ENCODE assay signal across 7 mouse cellular contexts in the genomic region with DNA sequence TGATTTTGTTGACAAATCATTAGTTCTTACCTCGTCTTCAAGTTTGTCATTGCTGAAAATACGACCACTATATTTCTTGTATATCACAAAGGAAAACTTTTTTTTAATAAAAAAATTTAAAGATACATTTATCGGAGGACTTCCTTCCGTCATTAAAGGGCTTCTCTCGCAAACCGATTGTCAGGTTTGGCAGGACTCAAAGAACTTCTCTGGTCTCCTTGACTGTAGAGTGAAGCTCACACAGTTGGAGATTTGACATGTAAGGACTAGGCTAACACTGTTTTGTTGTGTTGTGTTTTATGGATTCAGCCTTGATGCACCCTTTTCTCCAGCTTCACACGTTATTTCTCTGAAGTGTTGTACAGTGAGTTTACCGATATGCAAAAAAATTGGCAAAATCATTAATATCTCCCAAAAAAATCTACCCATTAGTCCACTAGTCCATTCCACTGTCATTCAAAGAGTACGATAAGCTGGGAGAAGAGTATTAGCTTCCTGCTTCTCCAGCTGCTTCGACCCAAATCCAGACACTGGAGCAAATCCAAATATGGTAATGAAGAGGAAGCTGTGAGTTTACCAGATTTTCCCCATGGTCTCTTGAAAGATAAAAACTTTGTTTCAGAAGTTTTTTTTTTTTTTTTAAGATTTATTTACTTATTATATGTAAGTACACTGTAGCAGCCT. TPM values are rescaled to one million over a fixed set of nuclear protein-coding genes. Genes with fewer than 3 reads are reported as not detected.
DNase-seq lines count a peak whose midpoint lies in the region; ATAC-seq and TF ChIP-seq lines count a peak whose summit lies in the region.

A gene (minus strand): TSS at position 127 of the 684 bp plus-strand sequence.

- H3ac ChIP-seq in C2C12 (ENCODE audit: control insufficient read depth, insufficient read length, low read depth), result peak within 1 kb of the TSS; percentile 88

- no peaks in the 10 kb centered on the region for H3K36me3 ChIP-seq in C2C12 (ENCODE audit: control insufficient read depth, insufficient read depth)
- no peaks in the 10 kb centered on the region for H3K36me3 ChIP-seq in embryonic facial prominence, embryonic 12.5 days
- no peaks in the 10 kb centered on the region for H3K36me3 ChIP-seq in heart, embryonic 15.5 days
- H3K36me3 ChIP-seq in neural tube, embryonic 12.5 days, result no peaks in the 10 kb centered on the region

- peak within 1 kb of the TSS; percentile 91 for H3K9ac ChIP-seq in embryonic facial prominence, embryonic 12.5 days
- H3K9ac ChIP-seq in heart, embryonic 15.5 days, result peak within 1 kb of the TSS; percentile 94
- peak within 1 kb of the TSS; percentile 90 for H3K9ac ChIP-seq in neural tube, embryonic 12.5 days

- TF ChIP-seq CTCF in C2C12 (IDR thresholded peaks at IDR 0.05; ENCODE audit: control insufficient read depth, insufficient read depth, insufficient read length), result no peak

- peaks cover 29% of the 10 kb centered on the region for H3K79me3 ChIP-seq in C2C12 (ENCODE audit: low read depth)

- H3K79me2 ChIP-seq in C2C12 (ENCODE audit: control insufficient read depth, insufficient read depth), result peaks cover 39% of the 10 kb centered on the region

- DNase-seq in 3T3-L1 (ENCODE audit: low read depth, low spot score), result peak; percentile 6
- no peak for DNase-seq in left cerebral cortex, postnatal 36 days (ENCODE audit: low spot score in 2 of 2)

- no peaks in the 10 kb centered on the region for H3K9me3 ChIP-seq in embryonic facial prominence, embryonic 12.5 days
- H3K9me3 ChIP-seq in heart, embryonic 15.5 days (replicated peaks), result no peaks in the 10 kb centered on the region
- H3K9me3 ChIP-seq in neural tube, embryonic 12.5 days, result no peaks in the 10 kb centered on the region

- peak within 1 kb of the TSS; percentile 76 for H3K4me3 ChIP-seq in C2C12 (ENCODE audit: insufficient read depth, poor library complexity, severe bottlenecking)
- peak within 1 kb of the TSS; percentile 93 for H3K4me3 ChIP-seq in embryonic facial prominence, embryonic 12.5 days
- H3K4me3 ChIP-seq in heart, embryonic 15.5 days, result peak within 1 kb of the TSS; percentile 95
- peak within 1 kb of the TSS; percentile 92 for H3K4me3 ChIP-seq in neural tube, embryonic 12.5 days

- no peak for ATAC-seq in embryonic facial prominence, embryonic 12.5 days (ENCODE audit: insufficient number of reproducible peaks, insufficient read depth, low FRiP score, low TSS enrichment)
- no peak for ATAC-seq in heart, embryonic 15.5 days (replicated peaks; ENCODE audit: insufficient number of reproducible peaks, insufficient read depth, low FRiP score, low read depth)
- no peak for ATAC-seq in neural tube, embryonic 12.5 days (ENCODE audit: low FRiP score, low read depth)
- no peak for ATAC-seq in megakaryocyte-erythroid progenitor cell, adult 5-6 weeks (replicated peaks; ENCODE audit: low FRiP score, low TSS enrichment, poor library complexity, severe bottlenecking)

- peaks cover 5% of the 10 kb centered on the region; the same call in 1 of the 2 replicates for H3K4me1 ChIP-seq in embryonic facial prominence, embryonic 12.5 days
- H3K4me1 ChIP-seq in heart, embryonic 15.5 days (replicated peaks), result peaks cover 14% of the 10 kb centered on the region
- peaks cover 4% of the 10 kb centered on the region; the same call in 1 of the 2 replicates for H3K4me1 ChIP-seq in neural tube, embryonic 12.5 days

- WGBS in embryonic facial prominence, embryonic 12.5 days, result 52% methylated on average over 10 of the region's 10 CpGs
- WGBS in heart, embryonic 15.5 days, result 41% methylated on average over 10 of the region's 10 CpGs
- 52% methylated on average over 10 of the region's 10 CpGs for WGBS in neural tube, embryonic 12.5 days

- peak within 1 kb of the TSS; percentile 91 for H3K27ac ChIP-seq in embryonic facial prominence, embryonic 12.5 days
- peak within 1 kb of the TSS; percentile 92 for H3K27ac ChIP-seq in heart, embryonic 15.5 days
- H3K27ac ChIP-seq in neural tube, embryonic 12.5 days, result peak within 1 kb of the TSS; percentile 81

- H3K27me3 ChIP-seq in C2C12 (ENCODE audit: control insufficient read depth, insufficient read depth, insufficient read length), result no peaks in the 10 kb centered on the region
- H3K27me3 ChIP-seq in embryonic facial prominence, embryonic 12.5 days, result no peaks in the 10 kb centered on the region
- no peaks in the 10 kb centered on the region for H3K27me3 ChIP-seq in heart, embryonic 15.5 days
- H3K27me3 ChIP-seq in neural tube, embryonic 12.5 days (replicated peaks), result no peaks in the 10 kb centered on the region

- peak within 1 kb of the TSS; percentile 66 for H3K4me2 ChIP-seq in embryonic facial prominence, embryonic 12.5 days (replicated peaks)
- peak within 1 kb of the TSS; percentile 74 for H3K4me2 ChIP-seq in heart, embryonic 15.5 days
- H3K4me2 ChIP-seq in neural tube, embryonic 12.5 days (replicated peaks), result peak within 1 kb of the TSS; percentile 66

- intact Hi-C loops in left cerebral cortex, postnatal 36 days (cut with DNase I), result loop anchor here (5.0 to 10.0 kb wide), 3 partner anchors 61 to 454 kb away; a partner anchor contains a TSS

TF ChIP-seq in C2C12, 6 proteins besides CTCF, POLR2A, EP300 and RAD21:
- TF ChIP-seq USF1 (IDR thresholded peaks at IDR 0.05; ENCODE audit: low read depth), result no peak

RNA-seq across cellular contexts. Expression of the gene that starts here (rescaled TPM):
- polyA plus RNA-seq in C2C12 (2012; fragmentation: generic; extraction: Trizol), result 2.9 TPM
- 51.3 and 51.7 TPM in 2 replicates for polyA plus RNA-seq in embryonic facial prominence, embryonic 12.5 days (2016; fragmentation: Nextera tagmentation; extraction: Ambion mirVana)
- 27.0 and 32.4 TPM in 2 replicates for polyA plus RNA-seq in heart, embryonic 15.5 days (2015; fragmentation: Nextera tagmentation; extraction: Ambion mirVana)
- 10 to 100 TPM; 54.7 to 63.5 TPM for total RNA-seq in left cerebral cortex, postnatal 36 days (2021)
- 43.1 and 50.1 TPM in 2 replicates for polyA plus RNA-seq in neural tube, embryonic 12.5 days (2016; fragmentation: Nextera tagmentation; extraction: Ambion mirVana)
- total RNA-seq in megakaryocyte-erythroid progenitor cell, adult 5-6 weeks (2014; fragmentation: Nextera tagmentation), result 5.2 and 12.7 TPM in 2 replicates
- 12.6 and 14.8 TPM in 2 replicates for total RNA-seq in megakaryocyte-erythroid progenitor cell, adult 5-6 weeks (2017)
